Comparison of ENCODE assay signal across 8 mouse cellular contexts in the genomic region with DNA sequence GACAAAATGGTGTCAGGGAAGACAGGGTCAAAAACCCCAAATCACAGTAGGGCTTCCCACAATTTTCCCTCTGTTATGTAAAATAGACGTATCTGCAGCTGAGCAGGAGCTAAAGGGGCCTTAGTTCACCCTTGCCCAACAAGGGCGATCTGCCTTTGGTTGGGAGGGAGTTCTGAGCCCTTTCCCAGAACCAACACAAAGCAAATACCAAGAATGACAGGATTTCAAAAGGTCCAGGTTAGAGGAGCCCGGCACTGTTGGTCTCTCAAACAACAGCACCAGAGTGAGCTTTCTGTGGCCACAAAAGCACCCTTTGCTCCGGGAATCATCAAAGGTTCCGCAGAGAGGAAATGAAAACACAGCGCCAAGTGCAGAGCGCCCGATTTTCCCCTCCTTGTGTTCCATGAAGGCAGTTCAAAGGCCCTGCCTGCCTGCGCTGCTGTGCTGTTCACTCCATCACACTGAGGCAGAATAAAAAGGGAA. TPM values are rescaled to one million over a fixed set of nuclear protein-coding genes. Genes with fewer than 3 reads are reported as not detected.
DNase-seq lines count a peak whose midpoint lies in the region; ATAC-seq and TF ChIP-seq lines count a peak whose summit lies in the region.

No protein-coding gene starts in this region.

- 19% methylated on average over 9 of the region's 9 CpGs for WGBS in hindbrain, postnatal 0 days

- DNase-seq in kidney, adult 9 months = peak; percentile 61
- DNase-seq in kidney, postnatal 10 days = no peak
- DNase-seq in embryo, embryonic 10 days (ENCODE audit: low spot score) = peak; percentile 82
- peak; percentile 51 for DNase-seq in hindbrain, postnatal 0 days (ENCODE audit: low spot score)
- peak; percentile 49 for DNase-seq in neural tube, embryonic 10.5 days (ENCODE audit: extremely low spot score, low spot score)
- DNase-seq in adrenal gland, postnatal 25 days = no peak
- no peak for DNase-seq in thymus, postnatal 36 days
- no peak for DNase-seq in lung, postnatal 25 days (ENCODE audit: low spot score)

- TF ChIP-seq CTCF in hindbrain, postnatal 0 days (IDR thresholded peaks at IDR 0.05; ENCODE audit: low read depth) = no peak

- no peaks in the 10 kb centered on the region for H3K27me3 ChIP-seq in hindbrain, postnatal 0 days (ENCODE audit: insufficient read depth, low read length)

- H3K36me3 ChIP-seq in hindbrain, postnatal 0 days (ENCODE audit: insufficient read depth, low read length) = no peaks in the 10 kb centered on the region

- ATAC-seq in hindbrain, postnatal 0 days = peak; percentile 64; the same call in 1 of the 2 replicates

- H3K9ac ChIP-seq in hindbrain, postnatal 0 days (replicated peaks; ENCODE audit: low read length) = no peak overlapping the region

- peaks cover 11% of the 10 kb centered on the region; the same call in 1 of the 2 replicates for H3K4me1 ChIP-seq in hindbrain, postnatal 0 days (ENCODE audit: insufficient read depth, low read length)

- H3K9me3 ChIP-seq in hindbrain, postnatal 0 days (ENCODE audit: low read length) = no peaks in the 10 kb centered on the region

- H3K4me2 ChIP-seq in hindbrain, postnatal 0 days (ENCODE audit: low read depth, low read length) = no peak overlapping the region

- peak overlapping the region; percentile 46; the same call in 1 of the 2 replicates for H3K27ac ChIP-seq in hindbrain, postnatal 0 days

- no peak overlapping the region for H3K4me3 ChIP-seq in hindbrain, postnatal 0 days (ENCODE audit: low read length)

RNA-seq across cellular contexts. Expression of gene Slc22a23, which starts 57.3 kb away (rescaled TPM):
- total RNA-seq in hindbrain, postnatal 0 days (2014; rRNA removed) = 118 and 136 TPM in 2 replicates
- 12.4 and 12.9 TPM in 2 replicates for polyA plus RNA-seq in hindbrain, postnatal 0 days (2015; fragmentation: Nextera tagmentation; extraction: Ambion mirVana)
- 3.8 and 8.2 TPM in 2 replicates for total RNA-seq in adrenal gland, postnatal 25 days (2021)

Comparison
In these comparisons a context has a peak if more than half of its experiments do, and no peak if none do; other contexts are left out.
1. DNase-seq: peak in kidney, adult 9 months (single experiment), embryo, embryonic 10 days (single experiment), hindbrain, postnatal 0 days (single experiment) and neural tube, embryonic 10.5 days (single experiment); none in kidney, postnatal 10 days (single experiment), adrenal gland, postnatal 25 days (single experiment), thymus, postnatal 36 days (0 of 2) and lung, postnatal 25 days (single experiment).
2. RNA of gene Slc22a23, which starts 57.3 kb away (total RNA-seq): 118 to 136 TPM in hindbrain, postnatal 0 days; 3.8 to 8.2 TPM in adrenal gland, postnatal 25 days; every median in the first group is over 10 times any median in the second.